Mouse (Mus musculus) CH12.LX (cell line): ENCODE measurements around the gene Rnf169. TPM values are rescaled to one million over a fixed set of nuclear protein-coding genes. Genes with fewer than 3 reads are reported as not detected.

ENCODE experiments used
- DNase-seq: peaks from one replicate; pipeline ENCODE4 v3.0.0-alpha.2; 2013; ENCODE audit errors: extremely low read depth
- H3K27ac ChIP-seq: 2 replicates; pipeline ENCODE4 v1.5.1; 2012; ENCODE audit warnings: low read depth, mild to moderate bottlenecking, control low read depth, moderate library complexity; ENCODE audit not compliant: insufficient read depth
- H3K27me3 ChIP-seq: replicated peaks from 2 replicates; pipeline ENCODE3; 2012; ENCODE audit warnings: inconsistent platforms
- H3K36me3 ChIP-seq, 2 experiments: replicated peaks in 1 of 2; 2 replicates each; pipeline versions ENCODE3 to v1.6.1; 2012; ENCODE audit warnings: inconsistent platforms in 1 of 2, low read length in 1 of 2, mild to moderate bottlenecking in 1 of 2, mixed read lengths in 1 of 2, moderate library complexity in 1 of 2; ENCODE audit not compliant: control insufficient read depth in 1 of 2, insufficient read depth in 1 of 2
- H3K4me1 ChIP-seq, 2 experiments: 2 replicates each; pipeline ENCODE4 v1.6.1; 2012; ENCODE audit warnings: inconsistent platforms in 1 of 2, moderate library complexity in 1 of 2; ENCODE audit not compliant: insufficient read depth in 2 of 2, control insufficient read depth in 1 of 2
- H3K4me2 ChIP-seq: 2 replicates; pipeline ENCODE4 v1.6.1; 2012; ENCODE audit warnings: low read depth, mild to moderate bottlenecking, control low read depth; ENCODE audit not compliant: poor library complexity, insufficient read depth, severe bottlenecking
- H3K4me3 ChIP-seq, 3 experiments: fragments of 150-350 bp in 1 of 3; sonication (generic) in 1 of 3; replicated peaks in 1 of 3; 2 replicates each; pipeline versions ENCODE3 to v1.5.1; 2011 to 2012; ENCODE audit warnings: low read depth in 2 of 3, low read length in 2 of 3, mild to moderate bottlenecking in 2 of 3, moderate library complexity in 2 of 3, control low read depth in 1 of 3, improper control_type of control experiment in 1 of 3, inconsistent platforms in 1 of 3, mixed read lengths in 1 of 3; ENCODE audit not compliant: poor library complexity in 1 of 3
- H3K79me2 ChIP-seq: replicated peaks from 2 replicates; pipeline ENCODE4 v1.6.1; 2012; ENCODE audit warnings: mild to moderate bottlenecking, moderate library complexity; ENCODE audit not compliant: control insufficient read depth, poor library complexity, insufficient read depth, severe bottlenecking; ENCODE audit errors: extremely low read depth
- H3K9ac ChIP-seq: 2 replicates; pipeline ENCODE4 v1.6.1; 2012; ENCODE audit warnings: low read depth, mild to moderate bottlenecking, control low read depth, moderate library complexity; ENCODE audit not compliant: insufficient read depth
- H3K9me3 ChIP-seq: replicated peaks from 2 replicates; pipeline ENCODE3; 2012; ENCODE audit warnings: low read length, inconsistent platforms, mixed read lengths
- BHLHE40 ChIP-seq: IDR thresholded peaks from 2 replicates; pipeline ENCODE4 v1.6.1; 2011; ENCODE audit warnings: mild to moderate bottlenecking, low read depth, low read length, improper control_type of control experiment
- CTCF ChIP-seq, 2 experiments: IDR thresholded peaks in 1 of 2; conservative IDR thresholded peaks in 1 of 2; 2 replicates each; pipeline ENCODE4 v1.5.1; 2011 to 2012; ENCODE audit warnings: low read depth in 2 of 2, low read length in 2 of 2, improper control_type of control experiment in 1 of 2, inconsistent platforms in 1 of 2, mild to moderate bottlenecking in 1 of 2, moderate library complexity in 1 of 2
- E2F4 ChIP-seq: IDR thresholded peaks from 2 replicates; pipeline ENCODE4 v1.6.1; 2011; ENCODE audit warnings: low read depth, low read length, improper control_type of control experiment; ENCODE audit not compliant: insufficient replicate concordance
- ELF1 ChIP-seq: IDR thresholded peaks from 2 replicates; pipeline ENCODE4 v1.6.1; 2014; ENCODE audit warnings: low read depth, mild to moderate bottlenecking, inconsistent platforms, low read length, improper control_type of control experiment
- ETS1 ChIP-seq: conservative IDR thresholded peaks from 2 replicates; pipeline ENCODE4 v1.6.1; 2012; ENCODE audit warnings: low read depth, mild to moderate bottlenecking, inconsistent platforms, low read length, improper control_type of control experiment, moderate library complexity
- IRF4 ChIP-seq: IDR thresholded peaks from 2 replicates; pipeline ENCODE4 v1.6.1; 2014; ENCODE audit warnings: low read depth, mild to moderate bottlenecking, inconsistent platforms, low read length, improper control_type of control experiment
- JUN ChIP-seq: IDR thresholded peaks from 2 replicates; pipeline ENCODE4 v1.6.1; 2011; ENCODE audit warnings: low read depth, mild to moderate bottlenecking, low read length, improper control_type of control experiment, moderate library complexity; ENCODE audit not compliant: insufficient read depth
- KAT2A ChIP-seq: IDR thresholded peaks from 2 replicates; pipeline ENCODE4 v1.6.1; 2012; ENCODE audit warnings: low read length, improper control_type of control experiment, inconsistent platforms; ENCODE audit not compliant: insufficient replicate concordance
- MAFK ChIP-seq: IDR thresholded peaks from 2 replicates; pipeline ENCODE4 v1.6.1; 2011; ENCODE audit warnings: low read length, improper control_type of control experiment; ENCODE audit not compliant: insufficient replicate concordance
- MEF2A ChIP-seq: IDR thresholded peaks from 2 replicates; pipeline ENCODE4 v1.6.1; 2014; ENCODE audit warnings: low read depth, mild to moderate bottlenecking, inconsistent platforms, low read length, improper control_type of control experiment, borderline replicate concordance
- MXI1 ChIP-seq: IDR thresholded peaks from 2 replicates; pipeline ENCODE4 v1.6.1; 2011; ENCODE audit warnings: mild to moderate bottlenecking, low read depth, low read length, improper control_type of control experiment
- NELFE ChIP-seq: IDR thresholded peaks from 2 replicates; pipeline ENCODE4 v1.6.1; 2011; ENCODE audit warnings: low read depth, low read length, improper control_type of control experiment
- PAX5 ChIP-seq: IDR thresholded peaks from 2 replicates; pipeline ENCODE4 v1.6.1; 2012; ENCODE audit warnings: low read length, inconsistent platforms, mixed read lengths
- POLR2A ChIP-seq: IDR thresholded peaks from 2 replicates; pipeline ENCODE4 v1.6.1; 2011; ENCODE audit warnings: low read depth, mild to moderate bottlenecking, improper control_type of control experiment, low read length
- RAD21 ChIP-seq: IDR thresholded peaks from 2 replicates; pipeline ENCODE4 v1.6.1; 2011; ENCODE audit warnings: low read depth, mild to moderate bottlenecking, low read length, improper control_type of control experiment, moderate library complexity
- RCOR1 ChIP-seq: conservative IDR thresholded peaks from 2 replicates; pipeline ENCODE4 v1.6.1; 2012; ENCODE audit warnings: low read depth, mild to moderate bottlenecking, inconsistent platforms, low read length, improper control_type of control experiment
- SMC3 ChIP-seq: IDR thresholded peaks from 2 replicates; pipeline ENCODE4 v1.6.1; 2011; ENCODE audit warnings: low read depth, low read length, improper control_type of control experiment
- TBP ChIP-seq: conservative IDR thresholded peaks from 2 replicates; pipeline ENCODE4 v1.6.1; 2011; ENCODE audit warnings: low read depth, low read length, improper control_type of control experiment
- TCF12 ChIP-seq: IDR thresholded peaks from 2 replicates; pipeline ENCODE4 v1.6.1; 2014; ENCODE audit warnings: low read depth, mild to moderate bottlenecking, inconsistent platforms, low read length, improper control_type of control experiment
- UBTF ChIP-seq: IDR thresholded peaks from 2 replicates; pipeline ENCODE4 v1.6.1; 2012; ENCODE audit warnings: low read depth, mild to moderate bottlenecking, inconsistent platforms, low read length, improper control_type of control experiment, moderate library complexity
- USF2 ChIP-seq: conservative IDR thresholded peaks from 2 replicates; pipeline ENCODE4 v1.6.1; 2011; ENCODE audit warnings: low read depth, low read length, improper control_type of control experiment
- ZC3H11A ChIP-seq: IDR thresholded peaks from 2 replicates; pipeline ENCODE4 v1.6.1; 2012; ENCODE audit warnings: low read depth, mild to moderate bottlenecking, inconsistent platforms, low read length, improper control_type of control experiment
- ZKSCAN1 ChIP-seq: IDR thresholded peaks from 2 replicates; pipeline ENCODE4 v1.6.1; 2012; ENCODE audit warnings: low read depth, inconsistent platforms, low read length, improper control_type of control experiment, borderline replicate concordance
- dilution Hi-C: fragments of 300-500 bp; cut with MboI; formaldehyde crosslinking; loops from 2 replicates; pipeline ENCODE4 v1.14.3; 2020; ENCODE audit warnings: low sequenced_read_pairs; ENCODE audit not compliant: extremely low pct_unique_long_range_greater_than_20kb, extremely low pct_ligation_motif_present
- in situ Hi-C: fragments of 300-500 bp; cut with MboI; formaldehyde crosslinking; loops from 3 replicates; pipeline ENCODE4 v1.14.3; 2019; ENCODE audit warnings: low sequenced_read_pairs, low pct_ligation_motif_present, low pct_unique_long_range_greater_than_20kb, mixed read lengths
- polyA plus RNA-seq: library from polyadenylated mRNA; unstranded; fragments of >175 nt; gene quantifications from 2 replicates; pipeline ENCODE4 v1.2.1, GENCODE M21; 2012; ENCODE audit warnings: low read depth; ENCODE audit not compliant: insufficient read length
- total RNA-seq, 2 experiments: library from RNA; depleted of rRNA; stranded (reverse); fragments of 300-350 nt in 1 of 2; fragments of >200 nt in 1 of 2; gene quantifications; 2 replicates each; pipeline ENCODE4 v1.2.3; 2012 to 2014

The Rnf169 gene
- total and polyA plus RNA-seq, 3 experiments = 3.7 to 11.4 (median 5.2) TPM

GRCm38 (mm10) chr7:100003781-100004180 lies 23.5 kb upstream of the Rnf169 start:
- no peak overlapping the region for H3K9ac ChIP-seq
- no peaks in the 10 kb centered on the region for H3K9me3 ChIP-seq
- TF ChIP-seq ETS1 = no peak
- TF ChIP-seq TCF12 = no peak
- no peak for TF ChIP-seq MXI1
- TF ChIP-seq CTCF (conservative IDR thresholded peaks at IDR 0.05 in 1 of 2, IDR thresholded peaks at IDR 0.05 in 1 of 2; ENCODE audit: low read depth in 2 of 2, low read length in 2 of 2) = peak; percentile 46 to 75; a peak in 3 of 4 replicates
- TF ChIP-seq ZKSCAN1 = no peak
- no peak for TF ChIP-seq ZC3H11A
- TF ChIP-seq MEF2A = no peak
- no peak for TF ChIP-seq E2F4
- no peak for TF ChIP-seq ELF1
- TF ChIP-seq USF2 = no peak
- no peak for TF ChIP-seq KAT2A
- TF ChIP-seq TBP = no peak
- no peak for TF ChIP-seq IRF4
- TF ChIP-seq SMC3 = peak; percentile 58
- TF ChIP-seq PAX5 = no peak
- no peak for TF ChIP-seq NELFE
- no peak for TF ChIP-seq POLR2A
- 0 out of 2 replicates have a peak, but pooled peaks have one; percentile 29 for TF ChIP-seq BHLHE40
- TF ChIP-seq RCOR1 = no peak
- TF ChIP-seq UBTF = no peak
- no peak for TF ChIP-seq MAFK
- peak; percentile 67 for TF ChIP-seq RAD21
- no peak for TF ChIP-seq JUN
- dilution Hi-C loops = no loop called here
- H3K4me1 ChIP-seq = no peaks in the 10 kb centered on the region
- peaks cover 40% of the 10 kb centered on the region for H3K27me3 ChIP-seq
- DNase-seq = peak; percentile 24
- no peak overlapping the region for H3K27ac ChIP-seq
- no peaks in the 10 kb centered on the region for H3K79me2 ChIP-seq
- no peak overlapping the region for H3K4me2 ChIP-seq
- no peaks in the 10 kb centered on the region for H3K36me3 ChIP-seq
- in situ Hi-C loops = loop anchor here (25.0 kb wide), 1 partner anchor 184 kb away; the partner anchor contains the start of gene Kcne3
- no peak overlapping the region for H3K4me3 ChIP-seq

- no peaks in the 10 kb centered on the region for H3K36me3 ChIP-seq
- no peak overlapping the region for H3K4me2 ChIP-seq
- in situ Hi-C loops = no loop called here
- DNase-seq = no peak
- dilution Hi-C loops = no loop called here
- H3K27me3 ChIP-seq = peaks cover 3% of the 10 kb centered on the region
- no peak for TF ChIP-seq ETS1
- H3K4me3 ChIP-seq = no peak overlapping the region
- H3K4me1 ChIP-seq = no peaks in the 10 kb centered on the region
- H3K9ac ChIP-seq = no peak overlapping the region
- H3K27ac ChIP-seq = no peak overlapping the region
- no peaks in the 10 kb centered on the region for H3K9me3 ChIP-seq
- no peaks in the 10 kb centered on the region for H3K79me2 ChIP-seq
These were observed 18.4 kb upstream of the Rnf169 start for GRCm38 (mm10) chr7:99998668-99999067.
